Mouse (Mus musculus) cerebellum, adult 18-20 months (tissue): ENCODE data around the gene Atp5d.

Source experiments
- DNase-seq, 2 experiments: peaks; one replicate each; pipeline ENCODE4 v3.0.0; 2021

Gene Atp5d

GRCm38 (mm10) chr10:80189999-80190398 is 51.6 kb downstream of the Atp5d start:
- DNase-seq, result no peak

- DNase-seq, result peak in 1 of 2 experiments; percentile 53
Measured at GRCm38 (mm10) chr10:80190491-80191051, 52.1 kb downstream of the Atp5d start.

- DNase-seq, result no peak
Measured at GRCm38 (mm10) chr10:80193976-80194375, 55.5 kb downstream of the Atp5d start.

- no peak for DNase-seq
Measured at GRCm38 (mm10) chr10:80194441-80194840, 56.0 kb downstream of the Atp5d start.
